ENCODE assay signal across 7 mouse cellular contexts in genomic region chr10:115361840-115362622, GRCm38 (mm10). TPM values are rescaled to one million over a fixed set of nuclear protein-coding genes. Genes with fewer than 3 reads are reported as not detected.
A peak's percentile ranks its signal among the peaks of the same experiment; 100 is the strongest.
DNase-seq lines count a peak whose midpoint lies in the region; ATAC-seq lines count a peak whose summit lies in the region.

Tmem19 (minus strand) TSS chr10:115362501.

- no peaks in the 10 kb centered on the region for H3K4me1 ChIP-seq in intestine, embryonic 15.5 days (replicated peaks)
- H3K4me1 ChIP-seq in midbrain, embryonic 10.5 days = peaks cover 21% of the 10 kb centered on the region

- H3K36me3 ChIP-seq in intestine, embryonic 15.5 days = no peaks in the 10 kb centered on the region
- peaks cover 4% of the 10 kb centered on the region for H3K36me3 ChIP-seq in midbrain, embryonic 10.5 days

- under 1% methylated on average over 49 of the region's 58 CpGs for WGBS in intestine, embryonic 15.5 days
- under 1% methylated on average over 58 of the region's 58 CpGs for WGBS in midbrain, embryonic 10.5 days

- H3K9ac ChIP-seq in intestine, embryonic 15.5 days = peak within 1 kb of the TSS; percentile 44

- intact Hi-C loops in gastrocnemius, postnatal 36 days (cut with DNase I) = no loop called here
- intact Hi-C loops in left cerebral cortex, postnatal 25 days (cut with DNase I) = loop anchor here (1.0 kb wide), 1 partner anchor 22 kb away; the partner anchor contains the start of genes Thap2 and Zfc3h1

- peak within 1 kb of the TSS; percentile 70 for H3K4me2 ChIP-seq in intestine, embryonic 15.5 days (replicated peaks)

- H3K27me3 ChIP-seq in intestine, embryonic 15.5 days (replicated peaks) = no peaks in the 10 kb centered on the region
- H3K27me3 ChIP-seq in midbrain, embryonic 10.5 days (ENCODE audit: low read depth, poor library complexity, severe bottlenecking) = no peaks in the 10 kb centered on the region

- peak within 1 kb of the TSS; percentile 94 for H3K27ac ChIP-seq in intestine, embryonic 15.5 days
- H3K27ac ChIP-seq in midbrain, embryonic 10.5 days (replicated peaks) = peak within 1 kb of the TSS; percentile 92

- no peaks in the 10 kb centered on the region for H3K9me3 ChIP-seq in intestine, embryonic 15.5 days
- H3K9me3 ChIP-seq in midbrain, embryonic 10.5 days (replicated peaks) = no peaks in the 10 kb centered on the region

- peak; percentile 92 to 93 for DNase-seq in adrenal gland, adult 18-20 months (ENCODE audit: low spot score in 2 of 2)
- peak; percentile 98 for DNase-seq in embryo, embryonic 11 days
- peak; percentile 93 to 96 for DNase-seq in gastrocnemius, postnatal 36 days
- DNase-seq in left cerebral cortex, postnatal 25 days (ENCODE audit: low spot score in 2 of 2) = peak; percentile 93 to 97
- peak; percentile 96 for DNase-seq in midbrain, embryonic 10.5 days (ENCODE audit: low spot score)
- peak; percentile 97 for DNase-seq in right cerebral cortex, postnatal 4 days

- ATAC-seq in intestine, embryonic 15.5 days = peak; percentile 99

- peak within 1 kb of the TSS; percentile 51 for H3K4me3 ChIP-seq in intestine, embryonic 15.5 days (replicated peaks)
- peak within 1 kb of the TSS; percentile 69 for H3K4me3 ChIP-seq in midbrain, embryonic 10.5 days

RNA-seq across cellular contexts. Expression of gene Tmem19, which starts in this region (rescaled TPM):
- total RNA-seq in adrenal gland, adult 18-20 months (2021) = 10 to 100 TPM; 27.2 to 37.8 TPM
- 10 to 100 TPM in 1 of 2 experiments, 1 to 10 TPM in 1; 9.0 to 16.0 TPM for total RNA-seq in gastrocnemius, postnatal 36 days (2021)
- polyA plus RNA-seq in intestine, embryonic 15.5 days (2015; fragmentation: Nextera tagmentation; extraction: Ambion mirVana) = 27.1 and 29.4 TPM in 2 replicates
- 10 to 100 TPM; 41.0 to 46.0 TPM for total RNA-seq in left cerebral cortex, postnatal 25 days (2021)
- polyA plus RNA-seq in midbrain, embryonic 10.5 days (2016; fragmentation: Nextera tagmentation; extraction: Ambion mirVana) = 30.4 and 35.2 TPM in 2 replicates

Comparison
In these comparisons a context has a peak if more than half of its experiments do, and no peak if none do; other contexts are left out.
1. Peak in every context shown above with its lines: DNase-seq, ATAC-seq, H3K4me3 ChIP-seq and H3K27ac ChIP-seq.